Mouse (Mus musculus): ENCODE measurements around the gene Pcsk6.

Pcsk6 gene

DNA sequence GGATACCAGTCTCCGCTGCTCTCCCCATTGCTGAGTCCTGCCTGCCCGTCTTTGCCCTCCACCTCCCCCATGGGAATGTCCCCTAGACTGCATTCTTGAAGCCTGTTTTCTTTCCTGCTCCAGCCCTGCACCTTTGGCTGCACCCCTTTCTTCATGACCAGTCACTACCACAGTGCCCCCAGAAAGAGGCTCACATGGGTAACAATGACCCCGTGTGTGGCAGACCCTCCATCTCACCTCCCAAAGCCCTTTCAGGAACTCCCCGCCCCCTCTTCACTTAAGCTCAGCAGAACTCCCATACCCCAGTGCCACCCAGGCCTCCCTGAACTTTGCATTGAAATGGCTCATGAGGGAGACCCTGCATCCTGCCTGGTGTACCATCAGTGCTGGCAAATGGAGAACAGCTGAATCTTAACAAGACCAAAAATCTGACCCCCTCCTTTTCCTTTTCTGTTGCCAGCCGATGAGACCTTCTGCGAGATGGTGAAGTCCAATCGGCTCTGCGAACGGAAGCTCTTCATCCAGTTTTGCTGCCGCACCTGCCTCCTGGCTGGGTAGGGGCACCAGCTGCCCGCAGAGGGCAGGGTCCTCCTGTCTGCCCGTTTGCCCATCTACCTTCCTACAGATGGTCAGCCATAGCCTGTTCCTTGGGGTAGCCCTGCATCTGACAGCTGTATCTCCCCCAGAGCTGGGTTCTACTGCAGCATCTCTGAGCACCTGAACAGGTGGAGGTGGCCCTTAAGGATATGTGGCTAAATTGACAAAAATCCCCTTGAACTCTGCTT is 187.1 kb downstream of the Pcsk6 start:
- no peak for DNase-seq (ENCODE audit: extremely low spot score)

DNA sequence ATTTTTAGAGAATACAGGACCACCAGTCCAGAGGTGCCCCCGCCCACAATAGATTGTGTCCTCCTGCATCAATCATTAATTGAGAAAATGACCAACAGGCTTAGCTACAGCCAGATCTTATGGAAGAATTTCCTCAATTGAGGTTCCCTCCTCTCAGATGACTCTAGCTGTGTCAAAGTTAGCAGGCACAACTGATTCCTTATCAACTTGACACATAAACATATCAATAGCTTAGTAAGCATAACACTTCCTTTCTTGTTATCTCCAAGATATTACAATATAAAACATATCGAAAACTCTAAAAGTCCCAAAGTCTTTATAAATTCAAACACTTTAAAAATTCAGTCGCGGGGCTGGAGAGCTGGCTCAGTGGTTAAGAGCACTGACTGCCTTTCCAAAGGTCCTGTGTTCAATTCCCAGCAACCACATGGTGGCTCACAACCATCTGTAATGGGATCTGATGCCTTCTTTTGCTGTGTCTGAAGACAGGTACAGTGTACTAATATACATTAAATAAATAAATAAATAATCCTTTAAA is 192.5 kb downstream of the Pcsk6 start:
- DNase-seq (ENCODE audit: extremely low spot score) = no peak

DNA sequence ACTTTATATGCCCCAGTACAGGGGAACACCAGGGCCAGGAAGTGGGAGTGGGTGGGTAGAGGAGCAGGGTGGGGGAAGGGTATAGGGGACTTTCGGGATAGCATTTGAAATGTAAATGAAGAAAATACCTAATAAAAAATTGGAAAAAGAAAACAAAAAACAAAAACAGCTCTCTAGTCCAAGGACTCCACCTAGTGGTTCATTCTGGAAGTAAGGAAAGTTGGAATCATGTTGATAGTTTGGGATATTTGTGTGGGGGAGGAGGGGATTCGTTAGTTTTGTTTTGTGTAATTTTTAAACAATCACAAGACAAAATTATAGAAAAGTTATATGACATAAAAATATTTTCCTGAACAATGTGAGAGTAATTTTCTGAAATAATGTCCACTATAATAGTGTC is 193.8 kb downstream of the Pcsk6 start:
- peak; percentile 31 for DNase-seq (ENCODE audit: extremely low spot score)

GRCm38 (mm10) chr7:66058703-66059102 is 197.2 kb downstream of the Pcsk6 start, which contains the start of gene Snrpa1:
Snrpa1 (plus strand) TSS chr7:66059003.
- no peak for DNase-seq (ENCODE audit: extremely low spot score)

DNA sequence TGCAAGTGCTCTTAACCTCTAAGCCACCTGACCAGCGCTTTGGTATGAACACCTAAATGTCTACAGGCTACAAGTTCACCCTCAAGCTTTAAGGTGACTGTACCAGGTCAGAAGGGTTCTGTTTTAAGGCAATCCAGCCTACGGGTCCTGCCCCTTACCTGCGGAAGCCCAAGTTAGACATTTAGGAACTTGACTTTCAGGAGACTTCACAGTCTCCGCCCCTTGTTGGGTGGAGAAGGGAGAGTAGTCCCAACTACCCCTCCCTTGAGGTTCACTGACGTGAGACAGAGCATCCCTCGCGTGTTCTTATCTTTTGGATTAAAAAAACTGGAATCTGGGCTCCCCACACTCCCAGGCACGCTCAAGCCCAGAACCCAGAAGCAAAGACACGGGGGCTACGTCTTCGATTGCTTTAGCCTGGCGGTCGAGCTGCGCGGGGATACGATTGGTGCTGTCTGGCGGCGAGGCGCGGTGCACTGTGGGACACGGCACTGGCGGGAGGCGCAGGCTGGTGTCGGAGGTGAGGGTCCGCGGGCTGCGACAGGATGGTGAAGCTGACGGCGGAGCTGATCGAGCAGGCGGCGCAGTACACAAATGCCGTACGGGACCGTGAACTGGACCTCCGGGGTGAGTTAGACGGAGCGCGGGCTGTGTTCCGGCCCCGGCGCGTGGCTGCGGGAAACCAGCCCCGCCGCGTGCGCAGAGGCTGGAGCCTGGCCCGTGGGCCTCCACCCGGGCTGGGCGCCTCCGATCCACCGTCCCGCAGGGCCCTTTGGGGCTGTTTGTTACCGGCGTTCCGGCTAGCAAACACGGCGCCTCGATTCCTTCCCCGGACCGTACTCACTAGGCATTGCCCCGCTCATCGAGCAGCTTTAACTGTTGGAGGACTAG is 198.8 kb downstream of the Pcsk6 start:
- DNase-seq (ENCODE audit: extremely low spot score) = peak; percentile 89

GRCm38 (mm10) chr7:66061057-66061456 is 199.5 kb downstream of the Pcsk6 start:
- peak; percentile 10 for DNase-seq (ENCODE audit: extremely low spot score)

DNA sequence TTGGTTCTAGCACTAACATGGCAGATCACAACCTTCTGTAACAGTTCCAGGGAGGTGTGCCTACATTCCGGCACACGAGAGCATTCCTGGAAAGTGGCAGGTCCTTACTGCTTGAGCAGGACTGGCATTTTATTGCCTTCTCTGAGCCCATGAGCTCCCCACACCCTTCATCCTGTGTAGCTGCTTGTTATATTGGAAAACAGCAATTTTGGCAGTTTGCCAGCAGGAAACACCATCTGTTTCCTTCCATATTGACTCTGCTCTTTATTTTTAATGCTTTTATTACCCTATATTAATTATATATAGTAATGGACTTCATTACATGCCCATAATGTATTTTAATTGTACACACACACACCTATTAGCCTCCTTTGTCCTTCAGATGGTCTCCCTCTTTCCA is 214.9 kb downstream of the Pcsk6 start:
- DNase-seq (ENCODE audit: extremely low spot score) = no peak

GRCm38 (mm10) chr7:66079364-66080230 is 218.1 kb downstream of the Pcsk6 start, which contains the start of gene Selenos:
Selenos (plus strand) TSS chr7:66079649.
- DNase-seq (ENCODE audit: extremely low spot score) = peak; percentile 96

- DNase-seq (ENCODE audit: extremely low spot score) = peak; percentile 15
These were observed 218.7 kb downstream of the Pcsk6 start for GRCm38 (mm10) chr7:66080231-66080613.

- DNase-seq (ENCODE audit: extremely low spot score) = no peak
These were observed 222.2 kb downstream of the Pcsk6 start for GRCm38 (mm10) chr7:66083757-66084156.

GRCm38 (mm10) chr7:66084546-66084945 is 223.0 kb downstream of the Pcsk6 start:
- DNase-seq (ENCODE audit: extremely low spot score) = no peak

DNA sequence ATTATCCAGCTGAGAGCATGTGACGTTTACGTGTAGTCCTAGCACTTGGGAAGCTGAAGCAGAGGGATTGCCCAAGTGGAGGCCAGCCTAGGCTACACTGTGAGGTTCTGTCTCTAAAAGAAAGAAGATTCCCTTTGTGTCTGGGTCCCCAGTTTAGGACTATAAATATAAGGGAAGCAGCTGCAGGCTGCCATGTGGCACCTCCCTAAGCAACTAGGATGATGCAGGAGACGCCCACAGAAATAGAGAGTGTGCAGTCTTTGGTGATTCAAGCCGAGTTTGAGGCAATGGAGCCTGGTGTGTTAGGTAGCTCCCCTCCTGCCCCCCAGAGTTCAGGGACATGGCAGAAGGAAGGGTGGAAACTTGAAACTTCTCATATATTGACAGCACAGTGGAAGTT is 226.1 kb downstream of the Pcsk6 start:
- DNase-seq (ENCODE audit: extremely low spot score) = no peak

GRCm38 (mm10) chr7:66088077-66088476 is 226.5 kb downstream of the Pcsk6 start:
- DNase-seq (ENCODE audit: extremely low spot score) = no peak

DNA sequence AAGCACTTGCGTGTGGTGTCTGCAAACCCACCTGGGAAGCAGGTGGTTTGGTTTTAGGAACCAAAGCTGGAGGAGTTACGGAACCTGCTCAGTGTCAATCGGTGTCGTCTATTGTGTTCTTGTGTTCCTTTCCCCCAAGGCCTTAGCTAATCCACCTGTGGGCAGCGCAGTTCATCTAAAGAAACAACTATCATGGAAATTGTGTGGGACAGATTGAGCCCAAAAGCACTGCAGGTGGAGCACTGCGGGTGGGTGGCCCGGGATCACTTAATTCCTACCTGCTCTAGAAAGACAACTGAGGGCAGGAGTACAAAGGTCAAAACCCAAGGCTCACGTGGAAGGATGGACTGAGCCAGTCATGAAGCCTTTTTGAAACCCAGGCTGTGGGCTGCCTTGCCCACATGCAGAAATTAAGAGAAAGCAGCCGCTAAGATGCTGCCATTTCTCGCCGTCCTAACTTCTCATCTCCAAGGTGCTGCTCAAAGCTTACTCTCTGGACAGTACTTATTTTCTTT is 229.2 kb downstream of the Pcsk6 start:
- DNase-seq (ENCODE audit: extremely low spot score) = no peak

- no peak for DNase-seq (ENCODE audit: extremely low spot score)
These were observed 230.0 kb downstream of the Pcsk6 start for GRCm38 (mm10) chr7:66091553-66091952.

DNA sequence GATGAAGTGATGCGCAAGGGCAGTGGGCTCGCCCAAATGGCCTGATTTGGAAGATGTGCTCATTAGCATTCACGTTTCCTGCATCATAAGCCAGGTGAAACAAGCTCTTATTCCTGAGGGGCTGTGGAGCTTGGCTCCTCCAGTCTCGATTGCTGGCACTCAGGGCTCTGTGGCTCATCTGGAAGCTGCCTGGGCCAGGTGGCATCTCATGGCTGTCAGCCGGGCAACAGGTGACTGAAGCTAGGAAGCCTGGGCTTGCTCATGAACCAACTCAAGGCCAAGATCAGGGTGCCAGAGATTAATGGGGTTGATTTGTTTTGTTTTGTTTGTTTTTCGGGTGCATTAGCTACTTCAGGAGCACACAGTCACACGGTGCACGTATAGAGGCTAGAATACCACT is 231.1 kb downstream of the Pcsk6 start:
- DNase-seq (ENCODE audit: extremely low spot score) = no peak

GRCm38 (mm10) chr7:66094141-66094540 is 232.6 kb downstream of the Pcsk6 start:
- no peak for DNase-seq (ENCODE audit: extremely low spot score)

DNA sequence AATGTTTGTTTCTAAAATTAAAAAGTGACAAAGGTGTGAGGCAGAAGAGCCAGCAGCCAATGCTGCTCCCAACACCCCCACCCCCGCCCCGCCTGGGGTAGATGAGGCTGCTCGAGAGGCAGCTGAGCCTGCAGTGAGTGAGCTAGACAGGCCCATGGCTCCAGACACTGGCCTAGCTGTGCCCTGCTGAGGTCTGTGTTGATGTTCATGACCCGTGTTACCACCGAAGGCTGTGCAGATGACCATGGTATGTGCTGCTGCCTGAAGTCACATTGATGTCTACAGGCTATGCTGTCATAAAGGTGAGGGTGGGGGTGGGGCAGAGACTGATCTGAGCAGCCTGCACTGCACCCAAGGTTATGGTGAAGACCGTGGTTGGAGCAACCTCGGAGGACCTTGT is 237.3 kb downstream of the Pcsk6 start:
- no peak for DNase-seq (ENCODE audit: extremely low spot score)

Data from embryo, embryonic 9.5 days (tissue).